Mouse (Mus musculus): ENCODE data around the gene Dapk3. TPM values are rescaled to one million over a fixed set of nuclear protein-coding genes. Genes with fewer than 3 reads are reported as not detected.
"Not testable (repeated sequence)": the region's sequence is repeated elsewhere in the genome, so short reads cannot be mapped to it uniquely, and the experiment has no call there.

The Dapk3 gene
- polyA plus RNA-seq, 1 experiment from 2014 or later, result 43.3 TPM

DNA sequence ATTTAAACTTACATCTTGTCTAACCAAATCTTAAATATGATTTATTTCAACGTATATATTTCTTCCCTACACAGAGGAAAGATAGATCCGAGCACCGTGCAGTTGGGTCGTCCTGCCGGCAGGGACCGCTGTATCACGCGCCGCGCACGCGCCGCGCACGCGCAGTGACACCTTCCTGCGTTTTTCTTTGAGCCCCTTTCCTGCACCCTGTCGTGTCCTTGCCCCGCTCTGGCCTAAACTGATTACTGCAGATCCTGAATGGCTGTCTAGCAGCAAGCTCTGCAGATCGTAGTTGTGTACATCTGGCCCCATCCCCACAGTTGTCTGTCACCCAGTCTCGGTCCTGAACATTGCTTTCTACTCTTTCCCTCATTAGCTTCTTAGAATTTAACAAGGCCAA, 9.7 kb upstream of the Dapk3 start:
- H3K9ac ChIP-seq (ENCODE audit: low read depth, low read length), result peak overlapping the region; percentile 3; the same call in 1 of the 2 replicates

DNA sequence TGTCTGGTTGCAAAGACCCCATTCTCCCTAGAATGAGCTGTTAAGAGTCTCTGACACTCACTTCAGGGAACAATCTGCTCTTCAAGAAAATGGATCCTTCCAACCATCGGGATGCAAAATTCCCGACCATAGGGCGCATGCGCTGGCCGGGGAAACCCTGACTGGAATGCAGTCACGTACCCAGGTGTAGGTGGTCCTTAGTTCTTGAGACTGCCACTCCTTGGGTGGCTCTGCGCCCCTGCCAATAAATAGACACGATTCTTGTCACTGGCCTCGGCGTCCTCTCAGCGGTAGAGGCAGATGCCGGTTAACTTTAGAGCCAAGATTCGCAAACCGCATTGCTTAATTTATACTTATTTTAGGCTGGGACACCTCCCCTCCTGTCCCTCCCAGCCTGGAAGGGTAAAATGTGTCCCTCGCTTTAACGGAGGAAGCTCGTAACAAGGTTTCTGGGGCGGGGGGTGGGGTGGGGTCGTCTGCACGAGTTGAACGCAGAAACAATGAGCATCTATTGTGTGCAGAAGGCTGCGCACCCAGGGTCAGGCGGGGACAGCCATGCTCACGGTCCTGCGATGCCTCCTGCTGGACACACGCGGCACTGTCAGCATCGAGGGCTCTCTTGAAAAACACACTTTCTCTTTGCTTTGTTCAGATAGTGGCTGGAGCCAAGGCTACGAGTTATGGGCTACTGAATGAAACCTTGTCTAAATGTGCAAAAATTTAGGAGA, 8.0 kb upstream of the Dapk3 start:
- H3K9ac ChIP-seq (ENCODE audit: low read depth, low read length), result 0 out of 2 replicates have a peak overlapping the region, but pooled peaks have one; percentile 20
- H3K4me3 ChIP-seq (replicated peaks; ENCODE audit: low read depth, low read length), result peak overlapping the region; percentile 21
- WGBS, result 4% methylated on average over 29 of the region's 29 CpGs
- peaks cover 8% of the 10 kb centered on the region; the same call in 1 of the 2 replicates for H3K4me1 ChIP-seq (replicated peaks; ENCODE audit: insufficient read depth, low read length)
- H3K9me3 ChIP-seq (replicated peaks; ENCODE audit: low read length), result no peaks in the 10 kb centered on the region
- DNase-seq (ENCODE audit: low spot score) (peak; percentile 90), ATAC-seq (replicated peaks; ENCODE audit: low FRiP score, low read depth) (peak; percentile 18; the same call in 1 of the 2 replicates)
- H3K27me3 ChIP-seq (ENCODE audit: insufficient read depth, low read length), result no peaks in the 10 kb centered on the region
- peak overlapping the region; percentile 63 for H3K4me2 ChIP-seq (ENCODE audit: low read length)
- TF ChIP-seq CTCF (IDR thresholded peaks at IDR 0.05; ENCODE audit: low read depth), result peak; percentile 89
- peaks cover 20% of the 10 kb centered on the region for H3K36me3 ChIP-seq (ENCODE audit: insufficient read depth, low read length)
- peak overlapping the region; percentile 85; the same call in 1 of the 2 replicates for H3K27ac ChIP-seq

More for the DNA sequence above, 9.7 kb upstream of the Dapk3 start:
- peak overlapping the region; percentile 47; the same call in 1 of the 2 replicates for H3K27ac ChIP-seq
- peak overlapping the region; percentile 5; the same call in 1 of the 2 replicates for H3K4me2 ChIP-seq (ENCODE audit: low read length)
- H3K4me3 ChIP-seq (replicated peaks; ENCODE audit: low read depth, low read length), result no peak overlapping the region
- peak; percentile 92 for DNase-seq (ENCODE audit: low spot score)
- WGBS, result 7% methylated on average over 21 of the region's 21 CpGs
- 0 out of 2 replicates have a peak, but pooled peaks cover 4% of the 10 kb centered on the region for H3K36me3 ChIP-seq (ENCODE audit: insufficient read depth, low read length)
- H3K4me1 ChIP-seq (replicated peaks; ENCODE audit: insufficient read depth, low read length), result peaks cover 6% of the 10 kb centered on the region; the same call in 1 of the 2 replicates
- peak; percentile 90 for TF ChIP-seq CTCF (IDR thresholded peaks at IDR 0.05; ENCODE audit: low read depth)
- ATAC-seq (replicated peaks; ENCODE audit: low FRiP score, low read depth), result 0 out of 2 replicates have a peak, but pooled peaks have one; percentile 1
- H3K27me3 ChIP-seq (ENCODE audit: insufficient read depth, low read length), result no peaks in the 10 kb centered on the region
- no peaks in the 10 kb centered on the region for H3K9me3 ChIP-seq (replicated peaks; ENCODE audit: low read length)

GRCm38 (mm10) chr10:81175345-81175701, 7.5 kb upstream of the Dapk3 start:
- ATAC-seq (replicated peaks; ENCODE audit: low FRiP score, low read depth); H3K27me3 ChIP-seq (ENCODE audit: insufficient read depth, low read length); H3K9ac ChIP-seq (ENCODE audit: low read depth, low read length); H3K9me3 ChIP-seq (replicated peaks; ENCODE audit: low read length); DNase-seq (ENCODE audit: low spot score); H3K4me1 ChIP-seq (replicated peaks; ENCODE audit: insufficient read depth, low read length); H3K4me3 ChIP-seq (replicated peaks; ENCODE audit: low read depth, low read length): not testable (repeated sequence)
- H3K27ac ChIP-seq, result peak overlapping the region; percentile 85
- WGBS, result 10% methylated on average over 4 of the region's 4 CpGs
- H3K36me3 ChIP-seq (ENCODE audit: insufficient read depth, low read length), result peaks cover 25% of the 10 kb centered on the region
- H3K4me2 ChIP-seq (ENCODE audit: low read length), result peak overlapping the region; percentile 63; the same call in 1 of the 2 replicates

GRCm38 (mm10) chr10:81175936-81176465, 6.8 kb upstream of the Dapk3 start:
- peak overlapping the region; percentile 31 for H3K4me2 ChIP-seq (ENCODE audit: low read length)
- H3K9ac ChIP-seq (ENCODE audit: low read depth, low read length), result no peak overlapping the region
- peaks cover 32% of the 10 kb centered on the region for H3K36me3 ChIP-seq (ENCODE audit: insufficient read depth, low read length)
- H3K27me3 ChIP-seq (ENCODE audit: insufficient read depth, low read length), result no peaks in the 10 kb centered on the region
- H3K4me3 ChIP-seq (replicated peaks; ENCODE audit: low read depth, low read length), result peak overlapping the region; percentile 92
- H3K9me3 ChIP-seq (replicated peaks; ENCODE audit: low read length), result no peaks in the 10 kb centered on the region
- DNase-seq (ENCODE audit: low spot score) (peak; percentile 91), ATAC-seq (replicated peaks; ENCODE audit: low FRiP score, low read depth) (peak; percentile 15)
- no peak for TF ChIP-seq CTCF (IDR thresholded peaks at IDR 0.05; ENCODE audit: low read depth)
- WGBS, result under 1% methylated on average over 13 of the region's 13 CpGs
- H3K27ac ChIP-seq, result peak overlapping the region; percentile 85
- H3K4me1 ChIP-seq (replicated peaks; ENCODE audit: insufficient read depth, low read length), result peaks cover 8% of the 10 kb centered on the region; the same call in 1 of the 2 replicates

DNA sequence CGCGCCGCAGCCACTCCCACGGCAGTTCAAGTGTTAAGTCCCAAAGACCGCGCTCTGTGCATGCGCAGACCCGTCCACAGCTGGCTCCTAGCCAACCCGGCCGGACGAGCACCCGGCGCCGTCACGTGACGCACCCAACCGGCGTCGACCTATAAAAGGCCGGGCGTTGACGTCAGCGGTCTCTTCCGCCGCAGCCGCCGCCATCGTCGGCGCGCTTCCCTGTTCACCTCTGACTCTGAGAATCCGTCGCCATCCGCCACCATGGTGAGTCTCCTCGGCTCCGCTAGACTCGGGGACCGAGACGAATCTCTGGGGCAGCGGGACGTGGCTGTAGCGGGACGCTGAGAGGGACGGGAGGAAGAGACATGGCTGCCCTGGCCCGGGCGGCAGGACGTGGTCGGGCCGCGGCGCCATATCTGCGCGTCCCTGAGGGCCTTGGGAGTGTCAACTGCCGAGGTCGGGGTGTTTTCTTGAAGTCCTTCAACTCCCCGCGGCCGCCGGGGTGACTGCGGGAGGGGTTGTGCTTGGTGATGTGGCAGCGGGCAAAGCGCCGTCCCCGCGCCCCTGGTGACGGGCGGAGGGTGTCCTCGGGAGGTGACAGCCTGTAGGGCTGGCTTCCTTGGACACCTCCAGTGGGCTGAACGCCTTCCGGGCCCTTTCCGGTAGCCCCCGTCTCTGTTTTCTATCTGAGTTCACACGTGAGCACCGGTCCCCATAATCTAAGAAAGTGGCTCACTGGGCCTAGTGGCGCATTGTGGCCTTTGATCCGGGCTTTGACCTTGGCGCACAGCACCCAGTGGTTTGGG, 6.1 kb upstream of the Dapk3 start, which contains the start of gene Eef2:
TSS of gene Eef2 (plus strand) at position 166 of the 806 bp plus-strand sequence.
- Histone ChIP-seq H3K36me3 (ENCODE audit: insufficient read depth, low read length) (peaks cover 38% of the 10 kb centered on the region), H3K4me2 (ENCODE audit: low read length) (peak within 1 kb of the TSS; percentile 86), H3K4me3 (replicated peaks; ENCODE audit: low read depth, low read length) (peak within 1 kb of the TSS; percentile 92), H3K4me1 (replicated peaks; ENCODE audit: insufficient read depth, low read length) (peaks cover 8% of the 10 kb centered on the region; the same call in 1 of the 2 replicates), H3K9ac (ENCODE audit: low read depth, low read length) (peak within 1 kb of the TSS; percentile 98), H3K27ac (peak within 1 kb of the TSS; percentile 91), H3K27me3 (ENCODE audit: insufficient read depth, low read length) (no peaks in the 10 kb centered on the region), H3K9me3 (replicated peaks; ENCODE audit: low read length) (no peaks in the 10 kb centered on the region)
- no peak for TF ChIP-seq CTCF (IDR thresholded peaks at IDR 0.05; ENCODE audit: low read depth)
- DNase-seq (ENCODE audit: low spot score), result peak; percentile 98
- WGBS, result under 1% methylated on average over 77 of the region's 77 CpGs
- ATAC-seq (replicated peaks; ENCODE audit: low FRiP score, low read depth), result peak; percentile 81

- H3K27me3 ChIP-seq (ENCODE audit: insufficient read depth, low read length), result no peaks in the 10 kb centered on the region
- H3K9ac ChIP-seq (ENCODE audit: low read depth, low read length), result peak overlapping the region; percentile 98
- peaks cover 8% of the 10 kb centered on the region; the same call in 1 of the 2 replicates for H3K4me1 ChIP-seq (replicated peaks; ENCODE audit: insufficient read depth, low read length)
- peaks cover 46% of the 10 kb centered on the region for H3K36me3 ChIP-seq (ENCODE audit: insufficient read depth, low read length)
- peak overlapping the region; percentile 86 for H3K4me2 ChIP-seq (ENCODE audit: low read length)
- no peaks in the 10 kb centered on the region for H3K9me3 ChIP-seq (replicated peaks; ENCODE audit: low read length)
- 9% methylated on average over 16 of the region's 16 CpGs for WGBS
- H3K4me3 ChIP-seq (replicated peaks; ENCODE audit: low read depth, low read length), result peak overlapping the region; percentile 92
- ATAC-seq (replicated peaks; ENCODE audit: low FRiP score, low read depth), result no peak
- DNase-seq (ENCODE audit: low spot score), result no peak
- TF ChIP-seq CTCF (IDR thresholded peaks at IDR 0.05; ENCODE audit: low read depth), result no peak
- peak overlapping the region; percentile 91 for H3K27ac ChIP-seq
These were observed 5.3 kb upstream of the Dapk3 start for GRCm38 (mm10) chr10:81177491-81177925.

All from kidney, postnatal 0 days (tissue).